Mouse (Mus musculus) small intestine, adult 2 months (tissue): ENCODE measurements around the gene Evi5. TPM values are rescaled to one million over a fixed set of nuclear protein-coding genes. Genes with fewer than 3 reads are reported as not detected.

Experiments
- H3K27ac ChIP-seq: fragments of 200-500 bp; 2 replicates; pipeline ENCODE4 v1.5.1; 2012; ENCODE audit warnings: low read depth, low read length, control low read depth, inconsistent platforms; ENCODE audit not compliant: insufficient read depth
- H3K27me3 ChIP-seq: fragments of 200-500 bp; 2 replicates; pipeline ENCODE4 v1.6.1; 2012; ENCODE audit warnings: mild to moderate bottlenecking, moderate library complexity, low read length, inconsistent platforms; ENCODE audit not compliant: control insufficient read depth, insufficient read depth
- H3K36me3 ChIP-seq: fragments of 200-500 bp; 2 replicates; pipeline ENCODE4 v1.6.1; 2012; ENCODE audit warnings: mild to moderate bottlenecking, low read length, control low read depth, inconsistent platforms; ENCODE audit not compliant: control insufficient read depth, insufficient read depth
- H3K4me1 ChIP-seq: fragments of 200-500 bp; 2 replicates; pipeline ENCODE4 v1.6.1; 2012; ENCODE audit warnings: low read length, inconsistent platforms, mixed read lengths; ENCODE audit not compliant: control insufficient read depth, insufficient read depth, insufficient read length
- H3K4me3 ChIP-seq: fragments of 200-500 bp; 2 replicates; pipeline ENCODE4 v1.5.1; 2012; ENCODE audit warnings: low read depth, mild to moderate bottlenecking, control low read depth, inconsistent platforms, low read length, moderate library complexity
- CTCF ChIP-seq: fragments of 200-500 bp; IDR thresholded peaks from 2 replicates; pipeline ENCODE4 v1.5.1; 2012; ENCODE audit warnings: low read depth, mild to moderate bottlenecking, control low read depth, inconsistent platforms, low read length, moderate library complexity, mixed read lengths; ENCODE audit not compliant: insufficient replicate concordance, insufficient read length; ENCODE audit errors: extremely low read depth
- POLR2A ChIP-seq: fragments of 200-500 bp; IDR thresholded peaks from 2 replicates; pipeline ENCODE4 v1.6.1; 2012; ENCODE audit warnings: low read depth, mild to moderate bottlenecking, control low read depth, inconsistent platforms, low read length, moderate library complexity
- WGBS: fragments of 180-500 bp; shearing (Covaris S2); methylation state at CpG from one replicate; pipeline ENCODE4 v1.1.7; 2018; 5-methylcytosine and 5-hydroxymethylcytosine counted together
- polyA plus RNA-seq: library from polyadenylated mRNA; depleted of rRNA; stranded (reverse); fragments of >200 nt; gene quantifications from 2 replicates; pipeline ENCODE4 v1.2.3, GENCODE M21; 2012

Evi5 gene
- polyA plus RNA-seq, 1 experiment = 8.1 TPM

GRCm38 (mm10) chr5:107831351-107831750 is 43.6 kb downstream of the Evi5 start:
- no peaks in the 10 kb centered on the region; the same call in 1 of the 2 replicates for H3K4me1 ChIP-seq
- no peak overlapping the region for H3K4me3 ChIP-seq
- H3K27me3 ChIP-seq = no peaks in the 10 kb centered on the region
- no peak for TF ChIP-seq CTCF
- TF ChIP-seq POLR2A = no peak
- WGBS = 69% methylated on average over 3 of the region's 3 CpGs
- no peaks in the 10 kb centered on the region for H3K36me3 ChIP-seq
- no peak overlapping the region for H3K27ac ChIP-seq

DNA sequence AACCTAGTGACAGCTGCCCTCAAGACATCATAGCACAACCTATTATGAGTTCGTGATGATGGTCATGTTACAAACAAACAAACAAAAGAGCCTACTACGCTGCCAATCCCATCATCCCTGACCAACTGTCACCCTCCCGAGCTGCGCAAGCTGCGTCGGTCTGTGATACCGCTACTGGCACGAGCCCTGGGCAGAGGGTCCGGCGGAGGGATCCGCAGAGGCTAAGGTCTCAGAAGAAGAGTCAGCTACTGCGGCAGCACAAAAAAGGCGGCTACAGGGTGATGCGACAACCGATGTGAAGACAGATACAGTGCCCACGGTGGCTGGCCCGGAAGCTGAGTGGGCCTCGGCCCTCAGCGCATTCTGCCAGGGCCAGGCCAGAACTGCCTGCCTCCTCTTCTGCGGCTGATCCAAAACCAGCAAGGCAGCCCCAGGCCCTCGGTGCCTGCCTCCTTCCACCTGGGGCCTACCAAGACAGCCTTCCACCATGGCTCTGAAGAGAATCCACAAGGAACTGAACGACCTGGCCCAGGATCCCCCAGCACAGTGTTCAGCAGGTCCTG is 44.8 kb downstream of the Evi5 start, which contains the start of gene Ube2d2b:
TSS of gene Ube2d2b (plus strand) at position 102 of the 563 bp plus-strand sequence.
- Histone ChIP-seq H3K27me3 (no peaks in the 10 kb centered on the region), H3K27ac (no peak within 1 kb of the TSS), H3K4me1 (no peaks in the 10 kb centered on the region; the same call in 1 of the 2 replicates), H3K36me3 (no peaks in the 10 kb centered on the region), H3K4me3 (no peak within 1 kb of the TSS)
- no peak for TF ChIP-seq POLR2A
- TF ChIP-seq CTCF = no peak
- WGBS = 96% methylated on average over 22 of the region's 22 CpGs

GRCm38 (mm10) chr5:107822521-107822920 is 52.4 kb downstream of the Evi5 start:
- H3K4me3 ChIP-seq = no peak overlapping the region
- H3K36me3 ChIP-seq = peaks cover 8% of the 10 kb centered on the region
- H3K27ac ChIP-seq = no peak overlapping the region
- WGBS = 16% methylated on average over 1 of the region's 1 CpGs
- no peak for TF ChIP-seq POLR2A
- no peak for TF ChIP-seq CTCF
- no peaks in the 10 kb centered on the region for H3K4me1 ChIP-seq
- H3K27me3 ChIP-seq = no peaks in the 10 kb centered on the region

GRCm38 (mm10) chr5:107814651-107815050 is 60.3 kb downstream of the Evi5 start:
- Histone ChIP-seq H3K4me1 (no peaks in the 10 kb centered on the region), H3K4me3 (no peak overlapping the region), H3K27me3 (no peaks in the 10 kb centered on the region), H3K27ac (no peak overlapping the region), H3K36me3 (peaks cover 32% of the 10 kb centered on the region)
- 91% methylated on average over 2 of the region's 2 CpGs for WGBS
- TF ChIP-seq CTCF = no peak
- no peak for TF ChIP-seq POLR2A

DNA sequence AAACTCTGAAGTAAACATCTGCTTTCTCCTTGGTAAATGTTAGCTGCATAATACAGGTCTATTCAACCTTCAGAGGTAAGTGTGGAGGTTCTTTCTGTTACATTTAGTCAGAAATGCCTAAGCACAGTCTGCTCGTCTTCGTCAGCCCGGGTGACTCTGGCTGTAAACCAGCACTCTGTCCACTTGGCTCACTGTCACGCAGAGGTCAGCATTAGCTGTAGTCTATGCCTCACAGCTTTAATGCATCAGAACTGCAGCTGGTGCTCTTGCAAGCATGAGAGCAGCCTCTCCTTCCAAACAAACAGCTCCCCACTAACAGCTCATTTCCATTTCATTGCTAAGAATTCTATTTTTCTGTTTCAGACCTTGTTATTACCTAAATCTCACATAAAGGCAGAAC is 67.4 kb downstream of the Evi5 start:
- Histone ChIP-seq H3K27ac (no peak overlapping the region), H3K4me1 (no peaks in the 10 kb centered on the region), H3K36me3 (peaks cover 13% of the 10 kb centered on the region), H3K4me3 (no peak overlapping the region), H3K27me3 (no peaks in the 10 kb centered on the region)
- no peak for TF ChIP-seq CTCF
- TF ChIP-seq POLR2A = no peak
- 82% methylated on average over 4 of the region's 4 CpGs for WGBS

GRCm38 (mm10) chr5:107802621-107803020 is 72.3 kb downstream of the Evi5 start:
- TF ChIP-seq POLR2A = no peak
- TF ChIP-seq CTCF = no peak
- H3K4me1 ChIP-seq = no peaks in the 10 kb centered on the region
- no peaks in the 10 kb centered on the region for H3K27me3 ChIP-seq
- H3K36me3 ChIP-seq = peaks cover 10% of the 10 kb centered on the region
- no peak overlapping the region for H3K27ac ChIP-seq
- no peak overlapping the region for H3K4me3 ChIP-seq

GRCm38 (mm10) chr5:107801234-107801633 is 73.7 kb downstream of the Evi5 start:
- Histone ChIP-seq H3K36me3 (peaks cover 15% of the 10 kb centered on the region), H3K27ac (no peak overlapping the region), H3K4me3 (no peak overlapping the region), H3K27me3 (no peaks in the 10 kb centered on the region), H3K4me1 (no peaks in the 10 kb centered on the region)
- no peak for TF ChIP-seq POLR2A
- TF ChIP-seq CTCF = no peak
- 83% methylated on average over 2 of the region's 2 CpGs for WGBS
